Mouse (Mus musculus): ENCODE data around the gene Slc22a4. TPM values are rescaled to one million over a fixed set of nuclear protein-coding genes. Genes with fewer than 3 reads are reported as not detected.

The Slc22a4 gene
- polyA plus RNA-seq, 1 experiment from 2014 or later: 4.0 TPM

Other genes with a start within 250 kb of the Slc22a4 start
- gene Gm12216, start 168.8 kb downstream of the Slc22a4 start, polyA plus RNA-seq (2015; fragmentation: Nextera tagmentation; extraction: Ambion mirVana): 0.26 and 0.27 TPM in 2 replicates
- 10.6 and 11.3 TPM in 2 replicates for gene Slc22a5, start 136.4 kb downstream of the Slc22a4 start, polyA plus RNA-seq (2015; fragmentation: Nextera tagmentation; extraction: Ambion mirVana)
- gene Slc22a21, start 47.8 kb downstream of the Slc22a4 start, polyA plus RNA-seq (2015; fragmentation: Nextera tagmentation; extraction: Ambion mirVana): 2.1 and 3.0 TPM in 2 replicates
- gene Pdlim4, start 40.9 kb upstream of the Slc22a4 start, polyA plus RNA-seq (2015; fragmentation: Nextera tagmentation; extraction: Ambion mirVana): 22.3 and 26.8 TPM in 2 replicates
- 10.0 and 10.3 TPM in 2 replicates for gene P4ha2, start 72.0 kb upstream of the Slc22a4 start, polyA plus RNA-seq (2015; fragmentation: Nextera tagmentation; extraction: Ambion mirVana)
- gene Csf2, start 221.6 kb upstream of the Slc22a4 start, polyA plus RNA-seq (2015; fragmentation: Nextera tagmentation; extraction: Ambion mirVana): not detected in 2 replicates
- not detected in 2 replicates for gene Il3, start 239.2 kb upstream of the Slc22a4 start, polyA plus RNA-seq (2015; fragmentation: Nextera tagmentation; extraction: Ambion mirVana)

Data from midbrain, embryonic 15.5 days (tissue).